ENCODE assay signal across 9 mouse cellular contexts in genomic region chr10:103141532-103141931, GRCm38 (mm10).
A peak's percentile ranks its signal among the peaks of the same experiment; 100 is the strongest.
DNase-seq lines count a peak whose midpoint lies in the region; ATAC-seq and TF ChIP-seq lines count a peak whose summit lies in the region.
"Had no signal": no experiment of that assay in that cellular context is flagged by ENCODE, and none has a peak within 500 bp of the region (broad histone marks: within the 10 kb centered on the region; RNA-seq: fewer than 3 reads in every experiment).

No protein-coding gene starts in this region.

- TF ChIP-seq EP300 in CH12.LX (IDR thresholded peaks at IDR 0.05; ENCODE audit: low read length), result no peak

- WGBS in hindbrain, embryonic 14.5 days, result 49% methylated on average over 6 of the region's 6 CpGs
- WGBS in hindbrain, embryonic 16.5 days, result 46% methylated on average over 6 of the region's 6 CpGs
- WGBS in liver, embryonic 11.5 days, result 39% methylated on average over 6 of the region's 6 CpGs

- peak; percentile 48; the same call in 1 of the 2 replicates for ATAC-seq in hindbrain, embryonic 14.5 days (ENCODE audit: low FRiP score)
- ATAC-seq in hindbrain, embryonic 16.5 days, result no peak
- ATAC-seq in liver, embryonic 11.5 days (replicated peaks; ENCODE audit: low FRiP score), result no peak

- TF ChIP-seq POLR2A in CH12.LX (IDR thresholded peaks at IDR 0.05; ENCODE audit: low read depth, low read length), result no peak

- intact Hi-C loops in left cerebral cortex, postnatal 14 days (cut with DNase I), result loop anchor here (10.0 kb wide), 1 partner anchor 267 kb away; no protein-coding TSS in a partner anchor

- TF ChIP-seq CTCF in CH12.LX (conservative IDR thresholded peaks at IDR 0.05 in 1 of 2, IDR thresholded peaks at IDR 0.05 in 1 of 2; ENCODE audit: low read depth in 2 of 2, low read length in 2 of 2), result peak in 1 of 2 experiments; percentile 20; a peak in 2 of 4 replicates

- in situ Hi-C loops in CH12.LX (cut with MboI; ENCODE audit: low pct_ligation_motif_present, low pct_unique_long_range_greater_than_20kb, low sequenced_read_pairs), result no loop called here

- H3K36me3 ChIP-seq in hindbrain, embryonic 14.5 days (replicated peaks; ENCODE audit: control insufficient read depth, insufficient read depth), result no peaks in the 10 kb centered on the region
- H3K36me3 ChIP-seq in hindbrain, embryonic 16.5 days (ENCODE audit: control insufficient read depth, insufficient read depth, low read length), result no peaks in the 10 kb centered on the region
- no peaks in the 10 kb centered on the region for H3K36me3 ChIP-seq in CH12.LX (replicated peaks in 1 of 2; ENCODE audit: control insufficient read depth in 1 of 2, insufficient read depth in 1 of 2, low read length in 1 of 2)
- H3K36me3 ChIP-seq in liver, embryonic 11.5 days (ENCODE audit: control insufficient read depth, insufficient read depth, low read length), result no peaks in the 10 kb centered on the region

- no peaks in the 10 kb centered on the region for H3K79me2 ChIP-seq in CH12.LX (replicated peaks; ENCODE audit: control insufficient read depth, extremely low read depth, insufficient read depth, poor library complexity, severe bottlenecking)

- dilution Hi-C loops in CH12.LX (cut with MboI; ENCODE audit: extremely low pct_ligation_motif_present, extremely low pct_unique_long_range_greater_than_20kb, low sequenced_read_pairs), result no loop called here

- H3K4me3 ChIP-seq in hindbrain, embryonic 14.5 days (replicated peaks; ENCODE audit: low read length), result no peak overlapping the region
- H3K4me3 ChIP-seq in hindbrain, embryonic 16.5 days (ENCODE audit: low read length), result no peak overlapping the region
- no peak overlapping the region for H3K4me3 ChIP-seq in CH12.LX (replicated peaks in 1 of 3; ENCODE audit: low read depth in 2 of 3, low read length in 2 of 3, poor library complexity in 1 of 3)
- H3K4me3 ChIP-seq in liver, embryonic 11.5 days (ENCODE audit: low read depth, low read length), result no peak overlapping the region

- H3K4me2 ChIP-seq in hindbrain, embryonic 14.5 days (replicated peaks), result no peak overlapping the region
- no peak overlapping the region for H3K4me2 ChIP-seq in hindbrain, embryonic 16.5 days (ENCODE audit: low read length)
- no peak overlapping the region for H3K4me2 ChIP-seq in CH12.LX (ENCODE audit: insufficient read depth, low read depth, poor library complexity, severe bottlenecking)
- H3K4me2 ChIP-seq in liver, embryonic 11.5 days, result no peak overlapping the region

- no peak overlapping the region for H3K27ac ChIP-seq in hindbrain, embryonic 14.5 days
- no peak overlapping the region for H3K27ac ChIP-seq in hindbrain, embryonic 16.5 days (ENCODE audit: low read depth, low read length)
- H3K27ac ChIP-seq in CH12.LX (ENCODE audit: insufficient read depth, low read depth), result no peak overlapping the region
- no peak overlapping the region for H3K27ac ChIP-seq in liver, embryonic 11.5 days (ENCODE audit: low read depth, low read length)

- no peaks in the 10 kb centered on the region for H3K27me3 ChIP-seq in hindbrain, embryonic 14.5 days (ENCODE audit: control insufficient read depth, insufficient read depth, low read length)
- no peaks in the 10 kb centered on the region for H3K27me3 ChIP-seq in hindbrain, embryonic 16.5 days (replicated peaks; ENCODE audit: control insufficient read depth, insufficient read depth, low read length)
- no peaks in the 10 kb centered on the region for H3K27me3 ChIP-seq in CH12.LX (replicated peaks)
- H3K27me3 ChIP-seq in liver, embryonic 11.5 days (replicated peaks; ENCODE audit: control insufficient read depth, insufficient read depth, low read length), result no peaks in the 10 kb centered on the region

- peak; percentile 61 for DNase-seq in hindbrain, embryonic 14.5 days (ENCODE audit: low spot score)
- no peak for DNase-seq in CH12.LX (ENCODE audit: extremely low read depth)
- DNase-seq in embryo, embryonic 11 days, result peak; percentile 76
- DNase-seq in left cerebral cortex, postnatal 14 days (ENCODE audit: low spot score in 2 of 2), result peak; percentile 9 to 44
- no peak for DNase-seq in liver, embryonic 11.5 days (ENCODE audit: low spot score)
- no peak for DNase-seq in thymus, postnatal 14 days
- DNase-seq in lung, postnatal 4 days, result no peak
- DNase-seq: cerebellum, adult 2 months had no signal

- no peaks in the 10 kb centered on the region for H3K9me3 ChIP-seq in hindbrain, embryonic 14.5 days (ENCODE audit: control insufficient read depth, low read length)
- no peaks in the 10 kb centered on the region for H3K9me3 ChIP-seq in hindbrain, embryonic 16.5 days (ENCODE audit: control insufficient read depth, low read length)
- H3K9me3 ChIP-seq in CH12.LX (replicated peaks; ENCODE audit: low read length), result peaks cover 26% of the 10 kb centered on the region
- no peaks in the 10 kb centered on the region for H3K9me3 ChIP-seq in liver, embryonic 11.5 days (ENCODE audit: control insufficient read depth, low read length)

- no peak overlapping the region for H3K9ac ChIP-seq in hindbrain, embryonic 14.5 days
- H3K9ac ChIP-seq in hindbrain, embryonic 16.5 days (ENCODE audit: low read depth, low read length), result no peak overlapping the region
- no peak overlapping the region for H3K9ac ChIP-seq in CH12.LX (ENCODE audit: insufficient read depth, low read depth)
- no peak overlapping the region for H3K9ac ChIP-seq in liver, embryonic 11.5 days (ENCODE audit: low read depth, low read length)

- H3K4me1 ChIP-seq in hindbrain, embryonic 14.5 days (replicated peaks; ENCODE audit: control insufficient read depth, insufficient read depth, low read length), result no peaks in the 10 kb centered on the region
- H3K4me1 ChIP-seq in hindbrain, embryonic 16.5 days (ENCODE audit: control insufficient read depth, insufficient read depth, low read depth, low read length), result no peaks in the 10 kb centered on the region
- no peaks in the 10 kb centered on the region for H3K4me1 ChIP-seq in CH12.LX (ENCODE audit: control insufficient read depth in 1 of 2, insufficient read depth in 2 of 2)
- no peaks in the 10 kb centered on the region for H3K4me1 ChIP-seq in liver, embryonic 11.5 days (replicated peaks; ENCODE audit: control insufficient read depth, insufficient read depth, low read length)

- TF ChIP-seq RAD21 in CH12.LX (IDR thresholded peaks at IDR 0.05; ENCODE audit: low read depth, low read length), result peak; percentile 25

TF ChIP-seq in CH12.LX, 34 proteins besides CTCF, POLR2A, EP300 and RAD21:
- no peak for TF ChIP-seq E2F4 (IDR thresholded peaks at IDR 0.05; ENCODE audit: insufficient replicate concordance, low read depth, low read length)
- TF ChIP-seq CHD2 (IDR thresholded peaks at IDR 0.05; ENCODE audit: low read length), result no peak
- no peak for TF ChIP-seq HCFC1 (IDR thresholded peaks at IDR 0.05; ENCODE audit: low read depth, low read length)
- TF ChIP-seq BHLHE40 (IDR thresholded peaks at IDR 0.05; ENCODE audit: low read depth, low read length), result no peak
- no peak for TF ChIP-seq MYC (IDR thresholded peaks at IDR 0.05; ENCODE audit: low read depth, low read length)
- no peak for TF ChIP-seq MEF2A (IDR thresholded peaks at IDR 0.05; ENCODE audit: borderline replicate concordance, low read depth, low read length)
- no peak for TF ChIP-seq JUND (conservative IDR thresholded peaks at IDR 0.05; ENCODE audit: low read depth, low read length)

Comparison
In these comparisons a context has a peak if more than half of its experiments do, and no peak if none do; other contexts are left out.
1. DNase-seq: peak in hindbrain, embryonic 14.5 days (single experiment), embryo, embryonic 11 days (single experiment) and left cerebral cortex, postnatal 14 days (2 of 2); none in CH12.LX (single experiment), liver, embryonic 11.5 days (single experiment), thymus, postnatal 14 days (single experiment) and lung, postnatal 4 days (0 of 2).